Mouse (Mus musculus) cerebellum, postnatal 4 days (tissue): ENCODE measurements around the gene Krt31.

Source experiments
- DNase-seq, 2 experiments: peaks; one replicate each; pipeline ENCODE4 v3.0.0; 2022; ENCODE audit warnings: low spot score in 2 of 2, mixed read lengths in 1 of 2

The Krt31 gene

GRCm38 (mm10) chr11:100050451-100050850, at the start of gene Krt31:
Gene Krt31 (minus strand): TSS chr11:100050551.
- DNase-seq, result no peak

DNA sequence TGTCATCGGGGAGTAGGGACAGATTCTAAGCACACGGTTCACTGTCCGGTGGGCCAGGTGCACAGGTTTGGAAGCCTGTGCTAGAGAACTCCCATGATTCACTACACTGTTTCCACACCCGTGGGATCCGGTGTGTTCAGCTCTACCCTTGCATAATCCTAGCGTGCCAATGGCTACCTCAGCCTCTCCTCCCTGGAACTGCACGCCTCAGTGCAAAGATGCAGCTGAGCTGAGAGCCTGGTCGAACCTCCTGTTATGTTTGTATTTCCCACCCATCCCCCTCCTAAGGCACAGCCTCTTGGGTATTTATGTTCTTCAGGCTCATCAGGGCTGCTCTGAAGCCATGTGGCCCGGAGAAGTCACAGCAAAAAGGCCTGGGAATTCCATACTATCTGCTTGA, 47.5 kb upstream of the Krt31 start:
- DNase-seq, result no peak

GRCm38 (mm10) chr11:100096141-100096540, 45.8 kb upstream of the Krt31 start, which contains the start of gene Krt35:
Gene Krt35 (minus strand): TSS chr11:100096241.
- DNase-seq, result no peak

- no peak for DNase-seq
Observed at GRCm38 (mm10) chr11:100088378-100089025, 38.2 kb upstream of the Krt31 start.

DNA sequence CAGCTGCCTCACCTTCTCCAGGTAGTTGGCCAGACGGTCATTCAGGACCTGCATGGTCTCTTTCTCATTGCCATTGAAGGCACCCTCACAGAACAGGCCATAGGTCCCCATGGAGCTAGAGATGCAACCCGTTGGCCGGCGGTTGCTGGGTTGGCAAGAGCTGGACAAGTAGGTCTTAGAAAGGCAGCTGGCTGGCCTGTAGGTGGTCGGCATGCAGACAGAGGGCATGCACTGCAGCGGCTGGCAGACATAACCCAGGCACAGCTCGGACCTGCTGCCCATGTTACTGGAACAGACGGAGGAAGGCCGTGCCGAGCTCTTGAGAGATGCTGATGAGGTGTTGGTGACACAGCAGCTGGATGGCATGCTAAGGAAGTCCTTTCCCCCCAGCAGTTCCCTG, 37.5 kb upstream of the Krt31 start, which contains the start of gene Krt32:
Gene Krt32, minus strand, starts transcription at position 366 of the 400 bp plus-strand sequence.
- no peak for DNase-seq

- DNase-seq, result no peak
Observed at GRCm38 (mm10) chr11:100073873-100074272, 23.5 kb upstream of the Krt31 start.

- no peak for DNase-seq
Observed at GRCm38 (mm10) chr11:100067293-100068036, 17.1 kb upstream of the Krt31 start.

GRCm38 (mm10) chr11:100066236-100067010, 16.1 kb upstream of the Krt31 start:
- no peak for DNase-seq

- DNase-seq, result no peak
Observed at GRCm38 (mm10) chr11:100058875-100059274, 8.5 kb upstream of the Krt31 start.

DNA sequence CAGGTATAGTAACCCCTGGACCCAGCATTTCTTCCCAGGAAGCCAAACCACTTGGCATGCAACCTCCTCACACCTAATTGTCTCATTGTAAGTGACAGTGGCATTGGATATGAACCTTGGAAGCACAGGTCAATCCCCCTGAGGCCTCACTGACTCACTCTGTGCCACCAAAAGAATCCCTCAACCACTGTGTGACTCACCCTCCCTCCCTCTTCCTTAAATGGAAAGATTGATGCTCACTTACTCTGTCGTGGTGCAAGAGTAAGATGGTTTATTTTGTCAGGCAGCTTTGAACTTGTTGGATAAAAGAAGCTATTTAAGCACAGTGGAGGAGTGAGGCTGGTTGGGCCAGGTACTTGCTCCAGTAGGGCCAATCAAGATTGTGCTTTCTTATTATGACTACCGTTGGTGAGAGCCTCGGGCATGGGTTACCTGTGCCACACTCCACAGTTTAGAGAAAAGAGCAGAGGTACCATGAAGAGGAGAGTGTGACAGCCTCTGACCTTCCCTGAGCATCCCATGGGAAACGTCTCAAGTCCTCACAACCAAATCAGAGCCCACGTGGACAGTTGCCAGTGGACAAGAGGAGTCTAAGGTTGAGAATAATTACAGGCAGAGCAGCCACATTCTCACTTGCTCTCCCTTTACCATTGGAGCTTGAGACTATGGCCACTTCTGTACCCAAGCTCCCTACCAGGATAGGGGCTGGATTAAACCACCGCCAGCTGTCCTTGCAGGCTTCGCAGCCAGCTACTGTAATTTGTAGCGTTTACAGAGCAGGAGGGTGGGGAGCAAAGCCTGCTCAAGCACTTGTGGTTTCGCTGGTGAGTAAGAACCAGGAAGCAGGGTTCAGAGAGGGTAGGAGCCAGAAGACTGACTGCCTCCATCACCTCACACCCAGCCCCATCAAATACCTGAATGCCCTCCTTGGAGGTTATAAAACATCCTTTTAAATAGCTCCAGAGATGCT, 5.6 kb upstream of the Krt31 start:
- DNase-seq, result no peak

GRCm38 (mm10) chr11:100047193-100047592, 3.2 kb downstream of the Krt31 start:
- DNase-seq, result no peak

DNA sequence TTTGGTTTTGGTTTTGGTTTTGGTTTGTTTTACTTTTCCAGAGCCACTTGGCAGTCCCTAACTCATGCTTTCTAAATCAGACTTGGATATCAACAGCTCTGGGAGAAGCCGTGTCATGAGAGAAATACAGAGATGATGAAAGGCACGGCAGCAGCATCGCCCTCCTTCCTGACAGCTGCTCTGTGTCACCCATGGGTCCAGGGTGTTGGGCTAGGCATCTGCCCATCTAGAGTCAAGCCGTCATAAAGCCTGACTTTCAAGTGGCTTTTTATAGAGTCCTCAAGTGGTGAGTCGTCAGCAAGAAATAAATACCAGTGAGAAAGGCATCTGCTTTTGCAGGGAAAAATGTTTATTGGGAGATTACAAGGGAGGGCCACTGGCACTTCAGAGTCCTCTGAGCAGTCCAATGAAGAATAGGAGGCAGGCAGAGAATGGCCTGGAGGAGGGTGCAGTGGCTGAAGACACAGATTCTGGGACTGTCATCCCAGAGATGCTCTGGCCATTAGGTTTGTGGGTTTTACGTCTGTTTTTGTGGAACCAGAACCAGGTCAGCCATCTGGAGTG, 4.0 kb downstream of the Krt31 start:
- no peak for DNase-seq

DNA sequence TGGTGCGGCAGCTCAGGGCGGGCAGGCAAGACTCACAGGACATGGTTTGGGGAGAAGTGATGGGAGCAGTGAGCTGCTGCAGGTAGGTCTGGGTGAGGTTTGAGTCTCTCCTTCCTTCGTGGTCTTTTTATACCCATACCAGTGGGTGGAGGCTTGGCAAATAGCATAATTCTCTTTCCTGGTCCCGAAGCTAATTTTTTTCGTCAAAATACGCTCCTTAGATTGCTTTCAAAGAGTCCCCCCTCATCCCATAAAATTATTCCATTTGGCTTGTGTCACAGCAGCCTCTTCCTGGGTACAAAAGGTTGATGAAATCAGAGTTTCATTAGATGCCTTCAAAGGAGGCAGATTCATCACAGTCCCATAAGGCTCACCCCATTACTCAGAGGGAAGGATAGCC, 8.9 kb downstream of the Krt31 start, which contains the start of gene Krt34:
Gene Krt34, minus strand, starts transcription at position 101 of the 400 bp plus-strand sequence.
- DNase-seq, result no peak

- DNase-seq, result no peak
Observed at GRCm38 (mm10) chr11:100029768-100030167, 20.6 kb downstream of the Krt31 start, which contains the start of gene Krt33b. Gene Krt33b (minus strand): TSS chr11:100029868.

DNA sequence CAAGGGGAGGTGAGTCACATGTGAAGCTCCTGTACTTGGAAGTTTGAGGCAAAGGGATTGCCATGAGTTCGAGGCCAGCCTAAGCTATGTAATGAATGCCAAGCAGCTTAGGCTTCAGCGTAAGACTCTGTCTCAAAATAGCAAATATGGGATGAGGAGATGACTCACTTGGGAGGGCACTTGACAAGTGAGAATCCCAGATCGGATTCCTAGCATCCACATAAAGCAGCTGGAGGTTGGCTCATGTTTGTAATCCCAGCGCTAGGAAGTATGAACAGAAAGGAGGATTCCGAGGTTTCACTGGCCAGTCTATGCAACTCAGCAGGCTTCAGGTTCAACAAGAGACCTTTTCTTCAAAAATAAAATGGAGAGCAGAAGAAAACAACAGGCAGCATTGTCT, 28.9 kb downstream of the Krt31 start:
- no peak for DNase-seq

DNA sequence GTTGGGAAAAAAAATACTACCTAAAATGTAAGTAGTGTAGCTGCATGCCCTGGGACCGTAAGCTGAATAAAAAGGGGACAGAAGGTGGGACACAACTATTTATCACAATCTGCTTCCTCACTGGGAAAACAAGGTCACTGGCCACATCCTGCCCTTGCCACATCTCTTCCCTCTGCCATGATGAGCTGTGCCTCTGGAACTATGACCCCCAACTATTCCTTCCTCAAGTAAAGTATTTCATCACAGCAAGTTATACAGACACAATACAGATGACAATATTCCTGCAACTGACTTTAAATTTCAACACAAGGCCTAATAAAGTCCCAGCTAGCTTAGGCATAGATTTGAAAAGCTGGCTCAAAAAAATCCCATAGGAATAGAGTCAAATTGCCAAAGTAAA, 30.9 kb downstream of the Krt31 start:
- DNase-seq, result no peak

DNA sequence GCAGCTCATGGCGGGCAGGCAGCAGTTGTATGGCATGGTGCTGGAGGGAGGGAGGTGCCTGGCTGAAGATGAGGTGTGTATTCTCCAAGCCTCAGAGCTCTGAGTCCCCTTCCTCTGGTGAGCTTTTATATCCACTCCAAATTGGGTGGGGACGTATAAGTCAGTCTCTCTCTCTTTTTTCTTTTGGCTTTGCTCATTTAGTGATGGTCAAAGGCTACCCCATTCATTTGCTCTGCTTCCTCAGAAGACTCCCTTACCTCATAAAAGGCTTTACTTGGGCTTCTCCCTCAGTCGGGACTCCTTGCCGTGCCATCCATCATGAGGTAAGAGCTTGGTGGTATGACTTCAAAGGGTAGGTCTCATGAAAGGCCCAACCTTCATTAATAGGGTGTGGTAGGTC, 34.2 kb downstream of the Krt31 start, which contains the start of gene Krt33a:
Gene Krt33a, minus strand, starts transcription at position 101 of the 400 bp plus-strand sequence.
- DNase-seq, result no peak

- no peak for DNase-seq
Observed at GRCm38 (mm10) chr11:100013691-100014171, 36.6 kb downstream of the Krt31 start.

DNA sequence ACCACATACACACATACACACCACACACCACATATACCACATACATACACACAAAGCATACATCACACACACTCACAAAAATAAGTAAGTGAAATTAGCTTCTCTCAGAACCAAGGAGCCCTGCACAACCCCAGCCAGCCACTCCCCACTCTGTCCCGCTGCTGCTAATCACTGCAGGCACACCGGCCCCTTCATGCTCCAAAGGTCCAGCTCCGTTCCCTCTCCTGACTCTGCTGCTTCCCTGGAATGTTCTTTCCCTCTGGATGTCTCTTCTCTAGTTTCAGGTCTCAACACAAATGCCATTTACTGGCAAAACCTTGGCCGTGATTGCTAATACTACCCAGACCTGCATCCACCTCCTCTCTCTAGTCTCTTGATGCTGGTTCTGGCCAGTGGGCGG, 39.7 kb downstream of the Krt31 start:
- no peak for DNase-seq

- no peak for DNase-seq
Observed at GRCm38 (mm10) chr11:100008336-100008735, 42.0 kb downstream of the Krt31 start.
